Comparison of ENCODE assay signal across 8 mouse cellular contexts in the genomic region with DNA sequence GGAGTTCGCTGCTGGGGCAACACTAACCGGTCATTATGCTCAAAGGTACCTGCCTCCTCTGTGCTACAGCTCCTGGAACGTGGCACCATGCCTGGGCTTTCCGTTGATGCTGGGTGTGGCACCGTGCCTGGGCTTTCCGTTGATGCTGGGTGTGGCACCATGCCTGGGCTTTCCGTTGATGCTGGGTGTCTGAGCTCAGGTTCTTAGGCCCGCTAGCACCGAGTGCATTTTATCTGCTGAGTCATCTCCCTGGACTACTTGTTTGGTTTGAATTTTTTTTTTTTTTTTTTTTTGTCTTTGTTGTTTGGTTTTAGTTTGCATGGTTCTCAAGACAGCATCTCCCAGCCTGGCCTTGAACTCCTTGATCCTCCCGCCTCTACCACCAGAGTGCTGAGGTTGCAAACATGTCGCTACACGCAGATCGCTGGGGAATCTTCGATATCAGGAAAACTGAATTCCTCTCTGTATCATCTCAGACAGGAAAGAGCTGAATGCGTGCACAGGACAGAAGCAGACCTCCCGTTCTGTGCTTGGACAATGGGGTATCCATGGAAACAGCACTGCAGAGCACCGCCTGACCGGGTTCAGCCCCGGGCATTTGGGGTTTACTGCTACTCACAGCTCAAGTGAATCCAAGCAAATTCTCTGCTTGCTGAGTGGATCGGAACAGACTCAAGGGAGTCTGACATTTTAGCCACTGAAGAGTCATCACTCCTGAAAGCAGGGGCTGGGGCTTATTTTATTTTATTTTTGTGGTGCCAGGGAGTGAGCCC. TPM values are rescaled to one million over a fixed set of nuclear protein-coding genes. Genes with fewer than 3 reads are reported as not detected.
DNase-seq lines count a peak whose midpoint lies in the region; ATAC-seq lines count a peak whose summit lies in the region.

No protein-coding gene starts in this region.

- ATAC-seq in erythroid progenitor cell, adult 5-6 weeks (replicated peaks; ENCODE audit: low FRiP score, poor library complexity, severe bottlenecking), result peak; percentile 97
- peak; percentile 88 for ATAC-seq in megakaryocyte progenitor cell, adult 5-6 weeks (replicated peaks; ENCODE audit: poor library complexity)

- DNase-seq in adrenal gland, adult (ENCODE audit: inconsistent age in 2 of 2, low spot score in 1 of 2), result peak; percentile 38 to 67
- no peak for DNase-seq in adrenal gland, adult 18-20 months (ENCODE audit: low spot score in 2 of 2)
- peak; percentile 62 for DNase-seq in MN1 (ENCODE audit: low spot score)
- no peak for DNase-seq in thymus, postnatal 0 days (ENCODE audit: low spot score)
- no peak for DNase-seq in thymus, postnatal 14 days
- DNase-seq in thymus, postnatal 4 days, result no peak

RNA-seq across cellular contexts. Expression of gene Plxdc1, which starts 36.4 kb away (rescaled TPM):
- 10 to 100 TPM in 1 of 2 experiments, 1 to 10 TPM in 1; 6.9 to 16.2 TPM for total RNA-seq in adrenal gland, adult 18-20 months (2021)
- total RNA-seq in erythroid progenitor cell, adult 5-6 weeks (2015; ENCODE audit: low replicate concordance), result 1.3 TPM in 1 of 2 replicates, not detected in the other
- 2.3 and 2.4 TPM in 2 replicates for total RNA-seq in erythroid progenitor cell, adult 5-6 weeks (2017; ENCODE audit: low replicate concordance)
- total RNA-seq in megakaryocyte progenitor cell, adult 5-6 weeks (2015), result 2.3 and 3.0 TPM in 2 replicates
- total RNA-seq in megakaryocyte progenitor cell, adult 5-6 weeks (2017), result 0.92 and 1.0 TPM in 2 replicates
- polyA plus RNA-seq in thymus, postnatal 0 days (2015; fragmentation: Nextera tagmentation; extraction: Ambion mirVana), result 36.6 and 42.0 TPM in 2 replicates

RNA-seq across cellular contexts. Expression of gene Arl5c, which starts 46.1 kb away (rescaled TPM):
- total RNA-seq in adrenal gland, adult 18-20 months (2021), result under 1 TPM; 0.45 to 0.63 TPM
- total RNA-seq in erythroid progenitor cell, adult 5-6 weeks (2015; ENCODE audit: low replicate concordance), result 8.8 and 24.5 TPM in 2 replicates
- total RNA-seq in erythroid progenitor cell, adult 5-6 weeks (2017; ENCODE audit: low replicate concordance), result 9.6 and 17.5 TPM in 2 replicates
- 3.9 and 6.1 TPM in 2 replicates for total RNA-seq in megakaryocyte progenitor cell, adult 5-6 weeks (2015)
- 2.5 and 7.6 TPM in 2 replicates for total RNA-seq in megakaryocyte progenitor cell, adult 5-6 weeks (2017)
- polyA plus RNA-seq in thymus, postnatal 0 days (2015; fragmentation: Nextera tagmentation; extraction: Ambion mirVana), result 201 and 211 TPM in 2 replicates

Comparison
In these comparisons a context has a peak if more than half of its experiments do, and no peak if none do; other contexts are left out.
1. DNase-seq: peak in adrenal gland, adult (2 of 2) and MN1 (single experiment); none in adrenal gland, adult 18-20 months (0 of 2), thymus, postnatal 0 days (single experiment), thymus, postnatal 14 days (single experiment) and thymus, postnatal 4 days (single experiment).